Mouse (Mus musculus): ENCODE results near the gene Tspoap1. TPM values are rescaled to one million over a fixed set of nuclear protein-coding genes. Genes with fewer than 3 reads are reported as not detected.

The Tspoap1 gene
- polyA plus RNA-seq, 1 experiment from 2014 or later, result 3.1 TPM

DNA sequence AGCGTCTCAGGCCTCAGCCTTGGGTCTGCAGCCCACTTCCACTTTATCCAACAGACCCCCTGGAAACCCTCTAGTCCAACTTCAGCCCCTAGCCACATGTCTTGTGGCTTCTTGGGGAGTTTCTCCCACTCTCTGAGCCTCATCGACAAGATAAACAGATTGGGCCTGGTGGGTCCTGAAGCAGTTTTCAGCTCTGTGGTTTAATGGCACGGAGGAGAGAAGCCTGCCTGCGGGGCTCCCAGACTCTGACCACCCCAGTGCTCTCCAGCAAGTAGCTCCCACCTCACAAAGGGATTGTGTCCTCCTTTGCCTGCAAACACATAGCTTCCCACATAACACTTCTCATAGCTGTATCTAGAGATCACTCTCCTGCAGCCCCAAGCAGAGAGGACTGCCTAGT, 32.9 kb upstream of the Tspoap1 start:
- H3K4me2 ChIP-seq, result peak overlapping the region; percentile 75
- no peak for DNase-seq
- peaks cover 17% of the 10 kb centered on the region for H3K36me3 ChIP-seq
- peak overlapping the region; percentile 83 for H3K9ac ChIP-seq
- no peaks in the 10 kb centered on the region for H3K9me3 ChIP-seq (replicated peaks)
- 30% methylated on average over 4 of the region's 4 CpGs for WGBS (ENCODE audit: insufficient replicate concordance)
- H3K27ac ChIP-seq, result peak overlapping the region; percentile 99
- ATAC-seq (ENCODE audit: low read depth), result no peak
- no peaks in the 10 kb centered on the region for H3K27me3 ChIP-seq
- no peak overlapping the region for H3K4me3 ChIP-seq (replicated peaks)
- peaks cover 95% of the 10 kb centered on the region for H3K4me1 ChIP-seq (replicated peaks)

DNA sequence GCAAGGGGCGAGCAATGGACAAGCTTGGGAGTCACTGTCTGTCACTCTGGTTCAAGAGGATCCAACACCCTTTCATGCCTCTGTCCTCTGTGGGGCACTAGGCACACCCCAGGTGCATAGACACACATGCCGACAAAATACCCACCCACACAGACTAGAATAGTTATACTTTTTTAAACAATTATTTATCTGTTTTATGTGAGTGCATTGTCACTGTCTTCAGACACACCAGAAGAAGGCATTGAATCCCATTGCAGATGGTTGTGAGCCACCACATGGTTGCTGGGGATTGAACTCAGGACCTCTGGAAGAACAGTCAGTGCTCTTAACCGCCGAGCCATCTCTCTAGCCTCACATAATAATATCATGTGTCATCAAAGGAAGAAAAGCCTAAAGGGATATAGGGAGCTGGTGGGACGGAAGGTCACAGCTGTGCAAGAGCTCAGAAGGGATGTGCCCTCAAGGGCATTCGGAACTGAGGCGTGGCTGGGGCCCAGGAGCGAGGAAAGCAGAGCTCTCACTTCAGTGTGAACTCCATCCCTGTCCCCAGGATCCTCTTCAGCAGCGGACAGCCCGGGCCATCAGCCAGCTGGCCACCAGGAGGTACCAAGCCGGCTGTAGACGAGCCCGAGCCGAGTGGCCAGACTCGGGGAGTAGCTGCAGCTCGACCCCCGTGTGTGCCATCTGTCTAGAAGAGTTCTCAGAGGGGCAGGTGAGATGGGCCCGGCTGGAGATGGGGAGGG, 31.3 kb upstream of the Tspoap1 start:
- Histone ChIP-seq H3K27me3 (no peaks in the 10 kb centered on the region), H3K4me2 (peak overlapping the region; percentile 71), H3K9me3 (replicated peaks) (no peaks in the 10 kb centered on the region), H3K4me3 (replicated peaks) (peak overlapping the region; percentile 53), H3K4me1 (replicated peaks) (peaks cover 100% of the 10 kb centered on the region), H3K36me3 (peaks cover 27% of the 10 kb centered on the region), H3K27ac (peak overlapping the region; percentile 99), H3K9ac (peak overlapping the region; percentile 74)
- peak; percentile 24; the same call in 1 of the 2 replicates for ATAC-seq (ENCODE audit: low read depth)
- no peak for DNase-seq
- 47% methylated on average over 18 of the region's 18 CpGs for WGBS (ENCODE audit: insufficient replicate concordance)

DNA sequence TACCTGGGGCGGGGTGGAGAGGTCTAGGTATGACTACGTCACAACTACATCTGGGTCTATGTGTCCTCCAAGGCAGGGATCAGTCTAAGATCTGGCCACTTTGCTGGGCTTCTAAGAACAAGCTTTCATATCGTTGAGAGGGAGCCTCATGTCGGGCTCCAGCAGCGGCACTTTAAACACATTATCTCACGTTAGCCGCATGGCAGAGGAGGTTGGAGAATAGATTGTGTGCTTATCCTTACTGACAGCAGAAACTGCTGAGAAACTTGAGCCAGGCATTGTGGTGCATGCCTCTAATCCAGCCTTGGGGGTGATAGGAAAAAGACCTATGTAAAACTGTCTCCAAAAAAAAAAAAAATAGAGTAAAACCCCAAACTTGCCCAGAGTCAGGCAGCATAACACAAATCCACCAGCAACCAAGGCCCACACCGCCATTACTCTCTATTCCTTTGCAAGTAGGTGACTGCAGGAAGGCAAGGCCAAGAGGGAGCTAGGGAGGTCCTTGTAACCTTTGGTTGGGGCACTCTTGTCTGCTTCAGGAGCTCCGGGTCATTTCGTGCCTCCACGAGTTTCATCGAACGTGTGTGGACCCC, 30.7 kb upstream of the Tspoap1 start:
- Histone ChIP-seq H3K4me2 (peak overlapping the region; percentile 71), H3K9ac (peak overlapping the region; percentile 74), H3K9me3 (replicated peaks) (no peaks in the 10 kb centered on the region), H3K27ac (peak overlapping the region; percentile 99), H3K36me3 (peaks cover 29% of the 10 kb centered on the region), H3K4me3 (replicated peaks) (peak overlapping the region; percentile 53), H3K4me1 (replicated peaks) (peaks cover 100% of the 10 kb centered on the region), H3K27me3 (no peaks in the 10 kb centered on the region)
- DNase-seq, result peak; percentile 76
- ATAC-seq (ENCODE audit: low read depth), result peak; percentile 56
- 34% methylated on average over 13 of the region's 13 CpGs for WGBS (ENCODE audit: insufficient replicate concordance)

DNA sequence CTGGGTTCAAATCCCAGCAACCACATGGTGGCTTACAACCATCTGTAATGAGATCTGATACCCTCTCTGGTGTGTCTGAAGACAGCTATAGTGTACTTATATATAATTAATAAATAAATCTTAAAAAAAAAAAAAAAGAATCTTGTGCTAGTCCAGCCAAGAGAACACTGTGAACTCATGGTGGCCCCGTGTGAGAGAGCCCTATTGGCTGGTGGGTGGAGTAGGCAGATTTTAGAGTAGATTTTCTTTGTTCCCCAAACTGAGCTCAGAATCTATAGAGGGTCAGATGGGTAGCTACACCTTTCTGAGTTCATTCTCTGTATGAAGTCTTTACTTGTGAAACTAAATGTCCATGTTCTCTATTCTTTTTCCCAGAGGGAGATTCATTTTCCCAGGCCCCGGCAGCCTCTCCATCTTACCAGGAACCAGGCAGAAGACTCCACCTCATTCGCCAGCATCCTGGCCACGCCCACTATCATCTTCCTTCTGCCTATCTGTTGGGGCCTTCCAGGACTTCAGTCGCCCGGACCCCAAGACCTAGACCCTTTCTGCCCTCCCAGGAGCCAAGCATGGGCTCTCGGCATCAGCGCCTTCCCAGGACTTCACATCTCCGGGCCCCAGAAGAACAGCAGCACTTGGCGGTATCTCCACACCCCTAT, 29.6 kb upstream of the Tspoap1 start:
- Histone ChIP-seq H3K9me3 (replicated peaks) (no peaks in the 10 kb centered on the region), H3K9ac (peak overlapping the region; percentile 74), H3K4me1 (replicated peaks) (peaks cover 100% of the 10 kb centered on the region), H3K36me3 (peaks cover 29% of the 10 kb centered on the region), H3K27ac (peak overlapping the region; percentile 99), H3K27me3 (no peaks in the 10 kb centered on the region), H3K4me3 (replicated peaks) (peak overlapping the region; percentile 53; the same call in 1 of the 2 replicates), H3K4me2 (peak overlapping the region; percentile 71)
- DNase-seq (no peak), ATAC-seq (ENCODE audit: low read depth) (no peak)
- WGBS (ENCODE audit: insufficient replicate concordance), result 53% methylated on average over 10 of the region's 10 CpGs

DNA sequence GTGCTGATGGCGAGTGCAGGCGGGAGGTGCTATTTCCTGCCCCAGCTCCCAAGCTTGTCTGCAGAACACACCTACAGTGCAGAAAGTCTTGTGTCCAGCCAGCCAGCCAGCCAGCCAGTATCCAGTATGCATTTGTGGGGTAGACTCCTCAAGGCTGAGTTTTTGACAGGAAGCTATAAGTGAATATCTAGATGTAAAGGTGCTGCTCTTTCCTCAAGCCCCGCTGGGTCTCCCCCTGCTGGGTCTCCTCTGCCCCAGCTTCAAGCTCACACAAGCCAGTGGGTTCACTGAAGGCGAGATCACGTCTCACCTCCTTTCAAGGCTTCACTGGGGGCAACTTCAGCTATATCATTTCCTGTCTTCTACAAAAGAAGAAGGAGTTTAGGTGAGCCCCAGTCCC, 26.0 kb upstream of the Tspoap1 start:
- Histone ChIP-seq H3K9me3 (replicated peaks) (no peaks in the 10 kb centered on the region), H3K4me1 (replicated peaks) (peaks cover 82% of the 10 kb centered on the region), H3K9ac (peak overlapping the region; percentile 82), H3K4me2 (peak overlapping the region; percentile 71), H3K27me3 (no peaks in the 10 kb centered on the region), H3K27ac (peak overlapping the region; percentile 99), H3K36me3 (peaks cover 33% of the 10 kb centered on the region), H3K4me3 (replicated peaks) (peak overlapping the region; percentile 31)
- WGBS (ENCODE audit: insufficient replicate concordance), result 42% methylated on average over 5 of the region's 5 CpGs
- ATAC-seq (ENCODE audit: low read depth), result no peak
- DNase-seq, result no peak

DNA sequence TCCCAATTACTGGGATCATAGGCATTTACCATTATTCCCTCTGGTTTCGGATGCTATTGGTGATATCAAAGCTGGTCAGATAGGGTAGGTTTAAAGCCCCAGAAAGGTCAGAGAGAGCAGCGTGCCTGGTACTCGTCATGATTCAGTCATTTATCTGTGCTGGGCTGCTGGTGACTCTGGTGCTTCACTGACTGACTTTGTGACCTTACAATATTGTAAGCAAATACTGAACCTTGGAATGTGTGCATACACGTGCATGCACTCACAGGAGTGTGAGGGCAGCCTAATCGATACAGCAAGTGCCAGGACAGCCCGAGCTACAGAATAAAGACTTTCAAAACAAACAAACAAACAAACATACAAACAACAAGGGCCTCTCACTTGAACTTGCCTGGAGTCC, 24.6 kb upstream of the Tspoap1 start:
- Histone ChIP-seq H3K27ac (peak overlapping the region; percentile 99), H3K9ac (peak overlapping the region; percentile 82), H3K27me3 (no peaks in the 10 kb centered on the region), H3K36me3 (peaks cover 47% of the 10 kb centered on the region), H3K4me2 (peak overlapping the region; percentile 91), H3K4me3 (replicated peaks) (peak overlapping the region; percentile 92), H3K4me1 (replicated peaks) (peaks cover 76% of the 10 kb centered on the region), H3K9me3 (replicated peaks) (no peaks in the 10 kb centered on the region)
- WGBS (ENCODE audit: insufficient replicate concordance), result 28% methylated on average over 6 of the region's 6 CpGs
- DNase-seq (no peak), ATAC-seq (ENCODE audit: low read depth) (peak; percentile 13; the same call in 1 of the 2 replicates)

DNA sequence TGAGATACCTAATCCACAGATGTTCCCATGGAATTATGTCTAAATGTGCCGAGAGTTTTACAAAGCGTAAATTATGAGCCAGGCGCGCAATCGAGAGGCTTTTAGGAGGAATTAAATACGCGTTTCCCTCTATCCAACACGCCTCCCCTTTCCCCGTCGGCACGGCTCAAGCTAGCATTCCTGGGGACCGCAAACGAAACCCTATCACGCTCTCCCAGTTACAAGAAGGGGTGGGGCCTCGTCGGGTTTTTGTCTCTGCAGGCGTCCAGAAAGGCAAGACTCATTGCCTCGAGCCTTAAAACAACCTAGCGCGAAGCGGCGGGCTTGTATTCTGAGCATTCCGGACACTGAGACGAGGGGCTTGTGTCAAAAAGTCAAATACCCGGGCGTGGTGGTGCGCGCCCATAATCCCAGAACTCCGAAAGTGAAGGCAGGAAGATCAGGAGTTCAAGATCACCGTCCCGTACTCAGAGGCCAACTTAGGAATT, 23.6 kb upstream of the Tspoap1 start:
- DNase-seq (peak; percentile 80), ATAC-seq (ENCODE audit: low read depth) (peak; percentile 81)
- Histone ChIP-seq H3K9ac (peak overlapping the region; percentile 82), H3K9me3 (replicated peaks) (no peaks in the 10 kb centered on the region), H3K27ac (peak overlapping the region; percentile 99), H3K36me3 (peaks cover 48% of the 10 kb centered on the region), H3K4me2 (peak overlapping the region; percentile 91), H3K4me1 (replicated peaks) (peaks cover 68% of the 10 kb centered on the region), H3K27me3 (no peaks in the 10 kb centered on the region), H3K4me3 (replicated peaks) (peak overlapping the region; percentile 92)
- under 1% methylated on average over 31 of the region's 31 CpGs for WGBS (ENCODE audit: insufficient replicate concordance)

DNA sequence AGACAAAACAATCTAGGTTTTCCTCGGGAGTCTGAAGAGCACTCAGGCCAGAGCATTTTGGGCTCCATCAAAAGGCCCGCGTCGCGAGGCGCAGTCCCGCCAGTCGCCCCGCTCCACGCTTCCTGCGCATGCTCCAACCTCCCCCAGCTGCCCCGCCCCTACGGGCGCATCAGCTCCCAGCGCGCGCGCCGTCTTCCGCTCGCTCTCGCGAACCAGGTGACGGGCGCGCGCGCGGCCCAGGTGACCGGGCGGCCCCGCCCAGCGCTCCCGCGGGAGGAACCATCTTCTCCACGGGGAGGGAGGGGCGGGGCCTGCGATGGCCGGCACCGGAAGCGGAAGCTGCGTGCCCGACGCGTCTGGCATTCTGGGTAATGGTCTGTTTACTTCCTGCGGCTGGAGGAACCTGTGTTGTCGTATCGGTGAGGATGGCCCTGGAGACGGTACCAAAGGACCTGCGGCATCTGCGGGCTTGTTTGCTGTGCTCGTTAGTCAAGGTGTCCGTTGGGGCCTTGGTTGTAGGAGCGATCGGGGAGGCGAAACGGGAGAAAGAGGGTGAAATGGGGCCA, 23.1 kb upstream of the Tspoap1 start, which contains the start of gene Supt4a:
Gene Supt4a, plus strand, starts transcription at position 378 of the 566 bp plus-strand sequence.
- Histone ChIP-seq H3K4me1 (replicated peaks) (peaks cover 67% of the 10 kb centered on the region), H3K27me3 (no peaks in the 10 kb centered on the region), H3K27ac (peak within 1 kb of the TSS; percentile 99), H3K36me3 (peaks cover 48% of the 10 kb centered on the region), H3K9me3 (replicated peaks) (no peaks in the 10 kb centered on the region), H3K4me3 (replicated peaks) (peak within 1 kb of the TSS; percentile 92), H3K4me2 (peak within 1 kb of the TSS; percentile 91), H3K9ac (peak within 1 kb of the TSS; percentile 93)
- 1% methylated on average over 57 of the region's 57 CpGs for WGBS (ENCODE audit: insufficient replicate concordance)
- DNase-seq, result peak; percentile 95
- ATAC-seq (ENCODE audit: low read depth), result peak; percentile 86

DNA sequence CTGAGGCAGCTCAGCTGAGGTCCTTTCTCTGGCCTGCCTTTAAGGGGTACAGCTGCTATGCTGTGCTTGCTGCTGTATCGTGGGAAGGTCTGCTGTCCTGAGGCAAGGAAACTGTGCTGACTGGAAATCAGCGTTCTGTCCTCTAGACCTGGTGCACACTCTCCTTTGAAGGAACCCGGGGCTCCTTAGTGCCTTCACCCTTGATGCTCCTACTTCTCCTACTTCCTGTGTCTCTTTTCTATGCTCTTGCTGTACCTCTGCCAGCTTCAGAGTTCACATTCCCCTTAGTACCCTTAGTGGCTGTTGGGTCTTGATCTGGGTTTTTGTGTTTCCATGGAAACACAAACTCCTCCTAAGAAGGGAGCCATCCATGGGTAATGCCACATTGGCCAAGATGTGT, 16.6 kb upstream of the Tspoap1 start:
- Histone ChIP-seq H3K4me1 (replicated peaks) (peaks cover 53% of the 10 kb centered on the region), H3K4me3 (replicated peaks) (no peak overlapping the region), H3K27me3 (no peaks in the 10 kb centered on the region), H3K27ac (0 out of 2 replicates have a peak overlapping the region, but pooled peaks have one; percentile 41), H3K4me2 (no peak overlapping the region), H3K9me3 (replicated peaks) (no peaks in the 10 kb centered on the region), H3K36me3 (peaks cover 71% of the 10 kb centered on the region), H3K9ac (no peak overlapping the region)
- no peak for ATAC-seq (ENCODE audit: low read depth)
- DNase-seq, result no peak
- WGBS (ENCODE audit: insufficient replicate concordance), result 82% methylated on average over 3 of the region's 3 CpGs

DNA sequence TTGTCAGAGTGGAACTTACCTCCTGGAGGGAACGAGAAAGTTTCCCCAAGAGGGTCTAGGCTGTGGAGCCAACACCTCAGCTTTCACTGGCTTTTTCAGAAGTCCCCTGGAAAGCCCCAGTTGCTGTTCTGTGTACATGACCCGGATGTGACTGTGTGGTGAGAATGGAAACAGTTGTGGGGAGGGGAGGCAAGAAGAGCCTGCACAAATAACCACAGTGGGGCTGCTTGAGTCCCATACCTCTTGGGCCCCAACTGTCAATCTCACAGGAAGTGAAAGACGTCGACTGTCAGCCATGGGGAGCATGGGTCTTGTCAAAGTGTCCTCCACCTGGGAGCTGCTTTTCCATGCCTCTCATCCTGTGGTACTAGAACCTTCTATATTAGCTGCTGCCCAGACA, 15.4 kb upstream of the Tspoap1 start:
- Histone ChIP-seq H3K27ac (peak overlapping the region; percentile 100), H3K27me3 (no peaks in the 10 kb centered on the region), H3K4me3 (replicated peaks) (no peak overlapping the region), H3K4me1 (replicated peaks) (peaks cover 57% of the 10 kb centered on the region), H3K36me3 (peaks cover 60% of the 10 kb centered on the region), H3K9ac (no peak overlapping the region; the same call in 1 of the 2 replicates), H3K9me3 (replicated peaks) (no peaks in the 10 kb centered on the region), H3K4me2 (no peak overlapping the region)
- DNase-seq (no peak), ATAC-seq (ENCODE audit: low read depth) (no peak)
- WGBS (ENCODE audit: insufficient replicate concordance), result 46% methylated on average over 4 of the region's 4 CpGs
